Mouse (Mus musculus) adrenal gland, postnatal 14 days (tissue): ENCODE data around the gene Lgals3. TPM values are rescaled to one million over a fixed set of nuclear protein-coding genes. Genes with fewer than 3 reads are reported as not detected.

Source experiments
- DNase-seq: peaks from one replicate; pipeline ENCODE4 v3.0.0; 2021; ENCODE audit warnings: mixed read lengths
- total RNA-seq: library from RNA; stranded (reverse); gene quantifications from 2 replicates; pipeline ENCODE4 v1.2.3, GENCODE M21; 2021

Gene Lgals3
- total RNA-seq, 1 experiment from 2014 or later, result 9.9 TPM

GRCm38 (mm10) chr14:47422466-47422865, 54.9 kb downstream of the Lgals3 start:
- no peak for DNase-seq

GRCm38 (mm10) chr14:47432987-47433386, 65.4 kb downstream of the Lgals3 start:
- DNase-seq, result peak; percentile 19

Other genes starting within 250 kb of the Lgals3 start
- gene Gch1, start 178.3 kb upstream of the Lgals3 start, total RNA-seq, result 42.0 and 51.3 TPM in 2 replicates
- 7.1 and 9.8 TPM in 2 replicates for gene Wdhd1, start 90.9 kb upstream of the Lgals3 start, total RNA-seq
- 22.7 and 24.2 TPM in 2 replicates for gene Socs4, start 90.8 kb upstream of the Lgals3 start, total RNA-seq
- gene Mapk1ip1l, start 69.5 kb upstream of the Lgals3 start, total RNA-seq, result 74.8 and 78.9 TPM in 2 replicates
- gene Dlgap5, start 50.7 kb downstream of the Lgals3 start, total RNA-seq, result 8.3 and 11.4 TPM in 2 replicates
- 21.3 and 27.8 TPM in 2 replicates for gene Fbxo34, start 82.7 kb downstream of the Lgals3 start, total RNA-seq
- 12.3 and 14.0 TPM in 2 replicates for gene Atg14, start 202.9 kb downstream of the Lgals3 start, total RNA-seq